Mouse (Mus musculus): ENCODE results near the gene Zfp280b. TPM values are rescaled to one million over a fixed set of nuclear protein-coding genes. Genes with fewer than 3 reads are reported as not detected.

Zfp280b gene
- polyA plus RNA-seq, 1 experiment from 2014 or later = 38.1 TPM

Small RNAs within 50 kb of the gene (microRNA-seq; reads per million reads assigned to microRNA genes)
- not detected for gene Mir6409

Other genes starting within 250 kb of the Zfp280b start
- 3.8 and 4.4 TPM in 2 replicates for gene Gstt1, start 234.1 kb upstream of the Zfp280b start, polyA plus RNA-seq (2016; fragmentation: Nextera tagmentation; extraction: Ambion mirVana)
- gene Gstt4, start 210.1 kb upstream of the Zfp280b start, polyA plus RNA-seq (2016; fragmentation: Nextera tagmentation; extraction: Ambion mirVana) = not detected in 2 replicates
- gene Gstt2, start 195.2 kb upstream of the Zfp280b start, polyA plus RNA-seq (2016; fragmentation: Nextera tagmentation; extraction: Ambion mirVana) = 7.3 and 8.3 TPM in 2 replicates
- 3,631 and 3,763 TPM in 2 replicates for gene Mif, start 172.4 kb upstream of the Zfp280b start, polyA plus RNA-seq (2016; fragmentation: Nextera tagmentation; extraction: Ambion mirVana)
- 1.8 and 2.4 TPM in 2 replicates for gene Derl3, start 139.2 kb upstream of the Zfp280b start, polyA plus RNA-seq (2016; fragmentation: Nextera tagmentation; extraction: Ambion mirVana)
- 275 and 283 TPM in 2 replicates for gene Smarcb1, start 111.0 kb upstream of the Zfp280b start, polyA plus RNA-seq (2016; fragmentation: Nextera tagmentation; extraction: Ambion mirVana)
- 8.8 and 10.7 TPM in 2 replicates for gene Chchd10, start 99.5 kb upstream of the Zfp280b start, polyA plus RNA-seq (2016; fragmentation: Nextera tagmentation; extraction: Ambion mirVana)
- 22.5 and 24.6 TPM in 2 replicates for gene Mmp11, start 96.2 kb upstream of the Zfp280b start, polyA plus RNA-seq (2016; fragmentation: Nextera tagmentation; extraction: Ambion mirVana)
- 0.26 TPM in 1 of 2 replicates, not detected in the other for gene Gm867, start 92.0 kb upstream of the Zfp280b start, polyA plus RNA-seq (2016; fragmentation: Nextera tagmentation; extraction: Ambion mirVana)
- gene Vpreb3, start 89.6 kb upstream of the Zfp280b start, polyA plus RNA-seq (2016; fragmentation: Nextera tagmentation; extraction: Ambion mirVana) = 0.48 and 0.63 TPM in 2 replicates
- gene Gm5134, start 78.1 kb upstream of the Zfp280b start, polyA plus RNA-seq (2016; fragmentation: Nextera tagmentation; extraction: Ambion mirVana) = 0.12 and 0.19 TPM in 2 replicates
- gene Slc5a4b, start 78.3 kb downstream of the Zfp280b start, polyA plus RNA-seq (2016; fragmentation: Nextera tagmentation; extraction: Ambion mirVana) = not detected in 2 replicates
- not detected in 2 replicates for gene Slc5a4a, start 114.8 kb downstream of the Zfp280b start, polyA plus RNA-seq (2016; fragmentation: Nextera tagmentation; extraction: Ambion mirVana)
- 57.5 and 63.0 TPM in 2 replicates for gene Prmt2, start 205.2 kb downstream of the Zfp280b start, polyA plus RNA-seq (2016; fragmentation: Nextera tagmentation; extraction: Ambion mirVana)
- 0.10 TPM in 1 of 2 replicates, not detected in the other for gene S100b, start 221.2 kb downstream of the Zfp280b start, polyA plus RNA-seq (2016; fragmentation: Nextera tagmentation; extraction: Ambion mirVana)